11 mouse cellular contexts compared by ENCODE assay signal in the genomic region with DNA sequence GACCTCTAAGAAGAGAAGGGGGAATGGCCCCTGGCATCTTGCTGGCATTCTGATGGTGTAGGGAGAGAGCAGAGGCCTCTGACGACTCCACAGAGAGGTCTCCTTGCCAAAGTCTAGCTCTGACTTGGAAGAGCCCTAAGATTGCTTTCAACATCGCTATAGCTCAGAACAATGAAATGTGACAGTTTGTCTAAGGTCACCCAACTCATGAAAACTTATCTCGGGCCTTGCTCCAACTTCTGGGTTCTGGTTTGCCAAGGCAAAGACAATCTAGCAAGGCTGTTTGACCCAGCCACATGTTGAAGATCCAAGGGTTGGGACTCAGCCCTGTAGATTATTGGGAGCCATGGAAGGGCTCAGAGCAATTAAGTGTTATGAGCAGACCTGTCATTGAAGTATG. TPM values are rescaled to one million over a fixed set of nuclear protein-coding genes. Genes with fewer than 3 reads are reported as not detected.
DNase-seq lines count a peak whose midpoint lies in the region; ATAC-seq lines count a peak whose summit lies in the region.
"Had no signal": no experiment of that assay in that cellular context is flagged by ENCODE, and none has a peak within 500 bp of the region (broad histone marks: within the 10 kb centered on the region; RNA-seq: fewer than 3 reads in every experiment).

No protein-coding gene starts in this region.

- DNase-seq in heart, adult 8-10 months (ENCODE audit: low spot score): no peak
- no peak for DNase-seq in lung, postnatal 14 days
- no peak for DNase-seq in frontal cortex, postnatal 14 days (ENCODE audit: low spot score in 2 of 2)
- no peak for DNase-seq in right cerebral cortex, postnatal 10 days (ENCODE audit: low spot score in 2 of 2)
- DNase-seq: embryo, embryonic 11 days; thymus, postnatal 14 days had no signal

- no peak for ATAC-seq in heart, embryonic 15.5 days (replicated peaks; ENCODE audit: insufficient number of reproducible peaks, insufficient read depth, low FRiP score, low read depth)
- ATAC-seq in lung, embryonic 16.5 days (ENCODE audit: low read depth): no peak
- no peak for ATAC-seq in embryonic facial prominence, embryonic 12.5 days (ENCODE audit: insufficient number of reproducible peaks, insufficient read depth, low FRiP score, low TSS enrichment)
- no peak for ATAC-seq in hindbrain, embryonic 13.5 days (ENCODE audit: low FRiP score)

- 0 out of 2 replicates have a peak, but pooled peaks cover 2% of the 10 kb centered on the region for H3K27me3 ChIP-seq in heart, embryonic 15.5 days
- H3K27me3 ChIP-seq in lung, embryonic 16.5 days (ENCODE audit: control insufficient read depth, insufficient read depth, low read depth, low read length): no peaks in the 10 kb centered on the region
- peaks cover 3% of the 10 kb centered on the region; the same call in 1 of the 2 replicates for H3K27me3 ChIP-seq in embryonic facial prominence, embryonic 12.5 days
- peaks cover 8% of the 10 kb centered on the region for H3K27me3 ChIP-seq in hindbrain, embryonic 13.5 days

- no peak overlapping the region for H3K27ac ChIP-seq in heart, embryonic 15.5 days
- no peak overlapping the region for H3K27ac ChIP-seq in lung, embryonic 16.5 days (ENCODE audit: low read length)
- H3K27ac ChIP-seq in embryonic facial prominence, embryonic 12.5 days: no peak overlapping the region
- H3K27ac ChIP-seq in hindbrain, embryonic 13.5 days: no peak overlapping the region

- H3K36me3 ChIP-seq in heart, embryonic 15.5 days: 0 out of 2 replicates have a peak, but pooled peaks cover 8% of the 10 kb centered on the region
- H3K36me3 ChIP-seq in lung, embryonic 16.5 days (ENCODE audit: control insufficient read depth, insufficient read depth, low read length): peaks cover 11% of the 10 kb centered on the region
- peaks cover 22% of the 10 kb centered on the region for H3K36me3 ChIP-seq in embryonic facial prominence, embryonic 12.5 days
- no peaks in the 10 kb centered on the region; the same call in 1 of the 2 replicates for H3K36me3 ChIP-seq in hindbrain, embryonic 13.5 days

- H3K4me1 ChIP-seq in heart, embryonic 15.5 days (replicated peaks): peaks cover 32% of the 10 kb centered on the region
- H3K4me1 ChIP-seq in lung, embryonic 16.5 days (replicated peaks; ENCODE audit: control insufficient read depth, insufficient read depth, low read length): peaks cover 28% of the 10 kb centered on the region
- H3K4me1 ChIP-seq in embryonic facial prominence, embryonic 12.5 days: peaks cover 29% of the 10 kb centered on the region
- H3K4me1 ChIP-seq in hindbrain, embryonic 13.5 days (replicated peaks): peaks cover 49% of the 10 kb centered on the region

- 71% methylated on average over 3 of the region's 3 CpGs for WGBS in heart, embryonic 15.5 days
- WGBS in lung, embryonic 16.5 days: 60% methylated on average over 3 of the region's 3 CpGs
- 86% methylated on average over 3 of the region's 3 CpGs for WGBS in embryonic facial prominence, embryonic 12.5 days
- 99% methylated on average over 3 of the region's 3 CpGs for WGBS in hindbrain, embryonic 13.5 days

- H3K9me3 ChIP-seq in heart, embryonic 15.5 days (replicated peaks): no peaks in the 10 kb centered on the region
- no peaks in the 10 kb centered on the region for H3K9me3 ChIP-seq in lung, embryonic 16.5 days (ENCODE audit: control insufficient read depth, low read length)
- H3K9me3 ChIP-seq in embryonic facial prominence, embryonic 12.5 days: no peaks in the 10 kb centered on the region
- no peaks in the 10 kb centered on the region for H3K9me3 ChIP-seq in hindbrain, embryonic 13.5 days

- peak overlapping the region; percentile 93 for H3K4me2 ChIP-seq in heart, embryonic 15.5 days
- peak overlapping the region; percentile 78 for H3K4me2 ChIP-seq in lung, embryonic 16.5 days (ENCODE audit: low read depth, low read length)
- peak overlapping the region; percentile 87 for H3K4me2 ChIP-seq in embryonic facial prominence, embryonic 12.5 days (replicated peaks)
- H3K4me2 ChIP-seq in hindbrain, embryonic 13.5 days: 0 out of 2 replicates have a peak overlapping the region, but pooled peaks have one; percentile 1

- H3K9ac ChIP-seq in heart, embryonic 15.5 days: no peak overlapping the region
- H3K9ac ChIP-seq in lung, embryonic 16.5 days (ENCODE audit: low read length): no peak overlapping the region
- H3K9ac ChIP-seq in embryonic facial prominence, embryonic 12.5 days: no peak overlapping the region
- H3K9ac ChIP-seq in hindbrain, embryonic 13.5 days: no peak overlapping the region

- H3K4me3 ChIP-seq in heart, embryonic 15.5 days: peak overlapping the region; percentile 65; the same call in 1 of the 2 replicates
- peak overlapping the region; percentile 77 for H3K4me3 ChIP-seq in lung, embryonic 16.5 days (ENCODE audit: low read length)
- H3K4me3 ChIP-seq in embryonic facial prominence, embryonic 12.5 days: no peak overlapping the region
- H3K4me3 ChIP-seq in hindbrain, embryonic 13.5 days: no peak overlapping the region

RNA-seq across cellular contexts. Expression of gene Pimreg, which starts 2.4 kb away (rescaled TPM):
- polyA plus RNA-seq in heart, embryonic 15.5 days (2015; fragmentation: Nextera tagmentation; extraction: Ambion mirVana): 65.7 and 72.8 TPM in 2 replicates
- total RNA-seq in heart, adult 8-10 months (2022): 1 to 10 TPM in 1 of 4 experiments, under 1 TPM in 2, not detected in 1; 0.41 to 1.4 (median 0.65) TPM
- 133 and 138 TPM in 2 replicates for polyA plus RNA-seq in lung, embryonic 16.5 days (2015; fragmentation: Nextera tagmentation; extraction: Ambion mirVana)
- polyA plus RNA-seq in embryonic facial prominence, embryonic 12.5 days (2016; fragmentation: Nextera tagmentation; extraction: Ambion mirVana): 143 and 144 TPM in 2 replicates
- polyA plus RNA-seq in hindbrain, embryonic 13.5 days (2015; fragmentation: Nextera tagmentation; extraction: Ambion mirVana): 43.2 and 43.6 TPM in 2 replicates

RNA-seq across cellular contexts. Expression of gene Aipl1, which starts 6.9 kb away (rescaled TPM):
- polyA plus RNA-seq in heart, embryonic 15.5 days (2015; fragmentation: Nextera tagmentation; extraction: Ambion mirVana): 0.21 and 0.42 TPM in 2 replicates
- under 1 TPM in 1 of 4 experiments, not detected in 3; 0.13 TPM for total RNA-seq in heart, adult 8-10 months (2022)
- polyA plus RNA-seq in lung, embryonic 16.5 days (2015; fragmentation: Nextera tagmentation; extraction: Ambion mirVana): 0.44 and 0.64 TPM in 2 replicates
- 0.36 and 0.61 TPM in 2 replicates for polyA plus RNA-seq in embryonic facial prominence, embryonic 12.5 days (2016; fragmentation: Nextera tagmentation; extraction: Ambion mirVana)
- polyA plus RNA-seq in hindbrain, embryonic 13.5 days (2015; fragmentation: Nextera tagmentation; extraction: Ambion mirVana): 0.31 and 0.39 TPM in 2 replicates
- total RNA-seq: left cerebral cortex, postnatal 14 days had no signal

Comparison
In these comparisons a context has a peak if more than half of its experiments do, and no peak if none do; other contexts are left out.
1. H3K4me2 ChIP-seq: peak in every context shown above with its lines; median percentile 93 in heart, embryonic 15.5 days; 87 in embryonic facial prominence, embryonic 12.5 days; 78 in lung, embryonic 16.5 days; 1 in hindbrain, embryonic 13.5 days.
2. H3K4me3 ChIP-seq: peak in heart, embryonic 15.5 days (single experiment) and lung, embryonic 16.5 days (single experiment); none in embryonic facial prominence, embryonic 12.5 days (single experiment) and hindbrain, embryonic 13.5 days (single experiment).